Mouse (Mus musculus): ENCODE measurements around the gene Slc22a2. TPM values are rescaled to one million over a fixed set of nuclear protein-coding genes. Genes with fewer than 3 reads are reported as not detected.
A peak's percentile ranks its signal among the peaks of the same experiment; 100 is the strongest.

Gene Slc22a2
- polyA plus RNA-seq, 1 experiment from 2014 or later, result 0.31 TPM

GRCm38 (mm10) chr17:12590911-12591625, 7.1 kb downstream of the Slc22a2 start:
- Histone ChIP-seq H3K9me3 (no peaks in the 10 kb centered on the region), H3K4me1 (replicated peaks) (peaks cover 10% of the 10 kb centered on the region), H3K36me3 (no peaks in the 10 kb centered on the region), H3K4me3 (no peak overlapping the region), H3K27me3 (no peaks in the 10 kb centered on the region), H3K27ac (replicated peaks) (no peak overlapping the region), H3K9ac (no peak overlapping the region), H3K4me2 (no peak overlapping the region)
- 89% methylated on average over 4 of the region's 4 CpGs for WGBS
- ATAC-seq (ENCODE audit: low read depth), result no peak

GRCm38 (mm10) chr17:12595846-12596515, 12.0 kb downstream of the Slc22a2 start:
- WGBS, result 68% methylated on average over 11 of the region's 13 CpGs
- no peak for ATAC-seq (ENCODE audit: low read depth)

GRCm38 (mm10) chr17:12606634-12607033, 22.7 kb downstream of the Slc22a2 start:
- Histone ChIP-seq H3K4me1 (replicated peaks) (no peaks in the 10 kb centered on the region), H3K36me3 (no peaks in the 10 kb centered on the region), H3K4me2 (no peak overlapping the region), H3K27me3 (no peaks in the 10 kb centered on the region), H3K9me3 (no peaks in the 10 kb centered on the region), H3K27ac (replicated peaks) (no peak overlapping the region), H3K9ac (no peak overlapping the region), H3K4me3 (no peak overlapping the region)
- 81% methylated on average over 1 of the region's 1 CpGs for WGBS
- no peak for ATAC-seq (ENCODE audit: low read depth)

More at GRCm38 (mm10) chr17:12595846-12596515, 12.0 kb downstream of the Slc22a2 start:
- Histone ChIP-seq H3K4me3 (no peak overlapping the region), H3K4me2 (no peak overlapping the region), H3K27ac (replicated peaks) (no peak overlapping the region), H3K9me3 (no peaks in the 10 kb centered on the region), H3K27me3 (no peaks in the 10 kb centered on the region), H3K36me3 (no peaks in the 10 kb centered on the region), H3K4me1 (replicated peaks) (no peaks in the 10 kb centered on the region), H3K9ac (no peak overlapping the region)

- no peak for ATAC-seq (ENCODE audit: low read depth)
These were observed 23.3 kb downstream of the Slc22a2 start for GRCm38 (mm10) chr17:12607202-12607601.

GRCm38 (mm10) chr17:12614511-12615385, 30.8 kb downstream of the Slc22a2 start:
- H3K4me2 ChIP-seq, result no peak overlapping the region
- no peak overlapping the region for H3K27ac ChIP-seq (replicated peaks)
- H3K9me3 ChIP-seq, result no peaks in the 10 kb centered on the region
- no peaks in the 10 kb centered on the region for H3K27me3 ChIP-seq
- no peaks in the 10 kb centered on the region for H3K4me1 ChIP-seq (replicated peaks)
- H3K4me3 ChIP-seq, result no peak overlapping the region
- H3K36me3 ChIP-seq, result no peaks in the 10 kb centered on the region
- no peak for ATAC-seq (ENCODE audit: low read depth)
- no peak overlapping the region for H3K9ac ChIP-seq
- WGBS, result 88% methylated on average over 15 of the region's 15 CpGs

More at GRCm38 (mm10) chr17:12607202-12607601, 23.3 kb downstream of the Slc22a2 start:
- no peaks in the 10 kb centered on the region for H3K4me1 ChIP-seq (replicated peaks)
- no peaks in the 10 kb centered on the region for H3K36me3 ChIP-seq
- no peaks in the 10 kb centered on the region for H3K9me3 ChIP-seq
- H3K27ac ChIP-seq (replicated peaks), result no peak overlapping the region
- H3K4me3 ChIP-seq, result no peak overlapping the region
- no peak overlapping the region for H3K4me2 ChIP-seq
- H3K27me3 ChIP-seq, result no peaks in the 10 kb centered on the region
- H3K9ac ChIP-seq, result no peak overlapping the region

- Histone ChIP-seq H3K27ac (replicated peaks) (no peak overlapping the region), H3K27me3 (no peaks in the 10 kb centered on the region), H3K36me3 (no peaks in the 10 kb centered on the region), H3K9me3 (no peaks in the 10 kb centered on the region), H3K9ac (no peak overlapping the region), H3K4me3 (no peak overlapping the region), H3K4me1 (replicated peaks) (no peaks in the 10 kb centered on the region), H3K4me2 (no peak overlapping the region)
- ATAC-seq (ENCODE audit: low read depth), result no peak
- WGBS, result 74% methylated on average over 4 of the region's 4 CpGs
These were observed 31.5 kb downstream of the Slc22a2 start for GRCm38 (mm10) chr17:12615429-12615828.

- 0 out of 2 replicates have a peak, but pooled peaks cover 2% of the 10 kb centered on the region for H3K9me3 ChIP-seq
- no peak for ATAC-seq (ENCODE audit: low read depth)
- H3K27ac ChIP-seq (replicated peaks), result no peak overlapping the region
- no peaks in the 10 kb centered on the region for H3K36me3 ChIP-seq
- H3K27me3 ChIP-seq, result no peaks in the 10 kb centered on the region
- no peaks in the 10 kb centered on the region for H3K4me1 ChIP-seq (replicated peaks)
- no peak overlapping the region for H3K9ac ChIP-seq
- WGBS, result 86% methylated on average over 2 of the region's 2 CpGs
- no peak overlapping the region for H3K4me2 ChIP-seq
- H3K4me3 ChIP-seq, result no peak overlapping the region
These were observed 35.7 kb downstream of the Slc22a2 start for GRCm38 (mm10) chr17:12619641-12620040.

- WGBS, result 79% methylated on average over 4 of the region's 4 CpGs
- Histone ChIP-seq H3K4me3 (no peak overlapping the region), H3K27me3 (no peaks in the 10 kb centered on the region), H3K27ac (replicated peaks) (no peak overlapping the region), H3K9ac (no peak overlapping the region), H3K36me3 (no peaks in the 10 kb centered on the region), H3K9me3 (peaks cover 12% of the 10 kb centered on the region; the same call in 1 of the 2 replicates), H3K4me1 (replicated peaks) (peaks cover 8% of the 10 kb centered on the region; the same call in 1 of the 2 replicates), H3K4me2 (no peak overlapping the region)
- no peak for ATAC-seq (ENCODE audit: low read depth)
These were observed 44.1 kb downstream of the Slc22a2 start for GRCm38 (mm10) chr17:12627983-12628382.

- H3K27me3 ChIP-seq, result no peaks in the 10 kb centered on the region
- 52% methylated on average over 6 of the region's 6 CpGs for WGBS
- no peak for ATAC-seq (ENCODE audit: low read depth)
These were observed 47.2 kb downstream of the Slc22a2 start for GRCm38 (mm10) chr17:12630976-12631730.

GRCm38 (mm10) chr17:12631771-12632600, 48.1 kb downstream of the Slc22a2 start:
- Histone ChIP-seq H3K4me1 (replicated peaks) (peaks cover 8% of the 10 kb centered on the region; the same call in 1 of the 2 replicates), H3K4me2 (no peak overlapping the region), H3K27ac (replicated peaks) (no peak overlapping the region), H3K4me3 (no peak overlapping the region), H3K36me3 (no peaks in the 10 kb centered on the region), H3K27me3 (no peaks in the 10 kb centered on the region), H3K9ac (no peak overlapping the region), H3K9me3 (no peaks in the 10 kb centered on the region)
- WGBS, result 42% methylated on average over 7 of the region's 7 CpGs
- ATAC-seq (ENCODE audit: low read depth), result peak; percentile 63

More at GRCm38 (mm10) chr17:12630976-12631730, 47.2 kb downstream of the Slc22a2 start:
- no peak overlapping the region for H3K4me2 ChIP-seq
- H3K4me1 ChIP-seq (replicated peaks), result peaks cover 8% of the 10 kb centered on the region; the same call in 1 of the 2 replicates
- H3K9me3 ChIP-seq, result no peaks in the 10 kb centered on the region
- no peak overlapping the region for H3K27ac ChIP-seq (replicated peaks)
- H3K9ac ChIP-seq, result no peak overlapping the region
- H3K36me3 ChIP-seq, result no peaks in the 10 kb centered on the region
- H3K4me3 ChIP-seq, result no peak overlapping the region

GRCm38 (mm10) chr17:12634814-12635213, 50.9 kb downstream of the Slc22a2 start:
- H3K27ac ChIP-seq (replicated peaks), result no peak overlapping the region
- no peak overlapping the region for H3K9ac ChIP-seq
- no peak for ATAC-seq (ENCODE audit: low read depth)
- H3K27me3 ChIP-seq, result no peaks in the 10 kb centered on the region
- H3K4me1 ChIP-seq (replicated peaks), result peaks cover 8% of the 10 kb centered on the region; the same call in 1 of the 2 replicates
- WGBS, result 58% methylated on average over 4 of the region's 4 CpGs
- H3K4me3 ChIP-seq, result no peak overlapping the region
- H3K9me3 ChIP-seq, result no peaks in the 10 kb centered on the region
- H3K36me3 ChIP-seq, result no peaks in the 10 kb centered on the region
- H3K4me2 ChIP-seq, result no peak overlapping the region
